Mouse (Mus musculus) heart, embryonic 11.5 days (tissue): ENCODE measurements around the gene Lrmda. TPM values are rescaled to one million over a fixed set of nuclear protein-coding genes. Genes with fewer than 3 reads are reported as not detected.

Experiments
- ATAC-seq: fragments of 200-750 bp; cut with Nextera tagmentation; replicated peaks from 2 replicates; pipeline ENCODE4 v1.8.0; 2017; ENCODE audit warnings: moderate library complexity; ENCODE audit not compliant: insufficient number of reproducible peaks, low FRiP score, low TSS enrichment
- H3K27ac ChIP-seq: fragments of 300-500 bp; sonication (generic); 2 replicates; pipeline ENCODE4 v1.5.1; 2014; ENCODE audit warnings: mild to moderate bottlenecking, low read depth, low read length
- H3K27me3 ChIP-seq: fragments of 300-500 bp; sonication (generic); 2 replicates; pipeline ENCODE4 v1.6.1; 2014; ENCODE audit warnings: mild to moderate bottlenecking, low read length, mixed read lengths; ENCODE audit not compliant: control insufficient read depth, insufficient read depth
- H3K36me3 ChIP-seq: fragments of 300-500 bp; sonication (generic); 2 replicates; pipeline ENCODE4 v1.6.1; 2014; ENCODE audit warnings: mild to moderate bottlenecking, low read length, moderate library complexity, mixed read lengths; ENCODE audit not compliant: control insufficient read depth, insufficient read depth
- H3K4me1 ChIP-seq: fragments of 300-500 bp; sonication (generic); 2 replicates; pipeline ENCODE4 v1.6.1; 2014; ENCODE audit warnings: low read length; ENCODE audit not compliant: control insufficient read depth, insufficient read depth
- H3K4me2 ChIP-seq: fragments of 300-500 bp; sonication (generic); 2 replicates; pipeline ENCODE4 v1.6.1; 2014; ENCODE audit warnings: mild to moderate bottlenecking, moderate library complexity
- H3K4me3 ChIP-seq: fragments of 300-500 bp; sonication (generic); 2 replicates; pipeline ENCODE4 v1.5.1; 2014; ENCODE audit warnings: low read depth, low read length
- H3K9ac ChIP-seq: fragments of 300-500 bp; sonication (generic); 2 replicates; pipeline ENCODE4 v1.6.1; 2014; ENCODE audit warnings: mild to moderate bottlenecking, low read depth, low read length, moderate library complexity
- H3K9me3 ChIP-seq: fragments of 300-500 bp; sonication (generic); replicated peaks from 2 replicates; pipeline ENCODE4 v1.6.1; 2016; ENCODE audit warnings: low read length; ENCODE audit not compliant: control insufficient read depth
- WGBS: fragments of 180-500 bp; shearing (Covaris S2); extraction: QIAGEN DNeasy Blood & Tissue Kit; methylation state at CpG from one replicate; pipeline ENCODE4 v1.1.7; 2014; ENCODE audit not compliant: insufficient replicate concordance; 5-methylcytosine and 5-hydroxymethylcytosine counted together
- microRNA-seq: library from miRNA; unstranded; fragments of <30 nt; microRNA quantifications from one replicate; pipeline ENCODE4, GENCODE M21; 2016; ENCODE audit warnings: borderline number of aligned reads
- polyA plus RNA-seq: library from polyadenylated mRNA; unstranded; fragments of >200 nt; fragmentation: Nextera tagmentation; extraction: Ambion mirVana; gene quantifications from 2 replicates; pipeline ENCODE4 v1.2.1, GENCODE M21; 2014

Gene Lrmda
- polyA plus RNA-seq, 1 experiment from 2014 or later: 0.70 TPM

- WGBS: 70% methylated on average over 4 of the region's 4 CpGs
Observed at GRCm38 (mm10) chr14:23096405-23096804, 1076.9 kb downstream of the Lrmda start.

More at GRCm38 (mm10) chr14:23096405-23096804, 1076.9 kb downstream of the Lrmda start:
- Histone ChIP-seq H3K27ac (no peak overlapping the region), H3K9me3 (no peaks in the 10 kb centered on the region), H3K27me3 (no peaks in the 10 kb centered on the region), H3K4me2 (no peak overlapping the region), H3K9ac (no peak overlapping the region), H3K4me3 (no peak overlapping the region), H3K4me1 (no peaks in the 10 kb centered on the region; the same call in 1 of the 2 replicates), H3K36me3 (no peaks in the 10 kb centered on the region)
- ATAC-seq: no peak

Small RNA genes lying within 50 kb of the gene (microRNA-seq; reads per million reads assigned to microRNA genes)
- not detected for gene Gm27532

Other genes with a start within 250 kb of the Lrmda start
- 434 and 456 TPM in 2 replicates for gene Vdac2, start 194.5 kb upstream of the Lrmda start, polyA plus RNA-seq
- gene Comtd1, start 170.7 kb upstream of the Lrmda start, polyA plus RNA-seq: 38.6 and 44.5 TPM in 2 replicates
- 2.3 and 3.3 TPM in 2 replicates for gene Zfp503, start 30.1 kb upstream of the Lrmda start, polyA plus RNA-seq